Mouse (Mus musculus) MEL (cell line): ENCODE data around the gene Matn1. TPM values are rescaled to one million over a fixed set of nuclear protein-coding genes. Genes with fewer than 3 reads are reported as not detected.

Experiments
- DNase-seq: peaks from one replicate; pipeline ENCODE4 v3.0.0; 2011; ENCODE audit warnings: low read depth, low spot score
- H3K27ac ChIP-seq: 2 replicates; pipeline ENCODE4 v1.5.1; 2012; ENCODE audit warnings: low read depth, mild to moderate bottlenecking, control low read depth, low read length, moderate library complexity; ENCODE audit not compliant: control insufficient read depth
- H3K27me3 ChIP-seq, 2 experiments: fragments of 150-350 bp in 1 of 2; sonication (generic) in 1 of 2; 2 replicates each; pipeline ENCODE4 v1.6.1; 2012; ENCODE audit warnings: low read length in 2 of 2, mild to moderate bottlenecking in 2 of 2, improper control_type of control experiment in 1 of 2, moderate library complexity in 1 of 2; ENCODE audit not compliant: insufficient read depth in 2 of 2, control insufficient read depth in 1 of 2
- H3K36me3 ChIP-seq, 2 experiments: 2 replicates each; pipeline ENCODE4 v1.6.1; 2012 to 2014; ENCODE audit warnings: low read length in 2 of 2, improper control_type of control experiment in 1 of 2, inconsistent platforms in 1 of 2, mild to moderate bottlenecking in 1 of 2; ENCODE audit not compliant: insufficient read depth in 2 of 2, control insufficient read depth in 1 of 2
- H3K4me1 ChIP-seq, 2 experiments: fragments of 150-350 bp in 1 of 2; sonication (generic) in 1 of 2; 2 replicates each; pipeline ENCODE4 v1.6.1; 2012; ENCODE audit warnings: low read length in 2 of 2, improper control_type of control experiment in 1 of 2, mild to moderate bottlenecking in 1 of 2; ENCODE audit not compliant: insufficient read depth in 2 of 2, control insufficient read depth in 1 of 2
- H3K4me3 ChIP-seq, 2 experiments: fragments of 150-350 bp in 1 of 2; sonication (generic) in 1 of 2; 2 replicates each; pipeline ENCODE4 v1.5.1; 2012; ENCODE audit warnings: low read depth in 2 of 2, low read length in 2 of 2, mild to moderate bottlenecking in 2 of 2, moderate library complexity in 2 of 2, control low read depth in 1 of 2, improper control_type of control experiment in 1 of 2; ENCODE audit not compliant: control insufficient read depth in 1 of 2, insufficient read depth in 1 of 2
- H3K79me2 ChIP-seq: 2 replicates; pipeline ENCODE4 v1.6.1; 2012; ENCODE audit warnings: mild to moderate bottlenecking, low read length, moderate library complexity; ENCODE audit not compliant: control insufficient read depth, poor library complexity, insufficient read depth
- H3K9ac ChIP-seq: 2 replicates; pipeline ENCODE4 v1.6.1; 2012; ENCODE audit warnings: low read depth, mild to moderate bottlenecking, control low read depth, low read length, moderate library complexity; ENCODE audit not compliant: control insufficient read depth, poor library complexity, severe bottlenecking
- H3K9me3 ChIP-seq: fragments of 150-350 bp; sonication (generic); replicated peaks from 2 replicates; pipeline ENCODE4 v1.6.1; 2012; ENCODE audit warnings: mild to moderate bottlenecking, low read length, improper control_type of control experiment, moderate library complexity; ENCODE audit not compliant: insufficient read depth
- CHD1 ChIP-seq: IDR thresholded peaks from 2 replicates; pipeline ENCODE4 v1.6.1; 2012; ENCODE audit warnings: low read depth, mild to moderate bottlenecking, inconsistent platforms, low read length, improper control_type of control experiment
- CTCF ChIP-seq, 3 experiments: IDR thresholded peaks in 2 of 3; conservative IDR thresholded peaks in 1 of 3; 2 replicates each; pipeline ENCODE4 v1.5.1; 2011 to 2012; ENCODE audit warnings: low read length in 3 of 3, low read depth in 2 of 3, mild to moderate bottlenecking in 2 of 3, improper control_type of control experiment in 1 of 3, inconsistent platforms in 1 of 3, mixed read lengths in 1 of 3, moderate library complexity in 1 of 3; ENCODE audit not compliant: control insufficient read depth in 1 of 3, insufficient read depth in 1 of 3, poor library complexity in 1 of 3, severe bottlenecking in 1 of 3
- EP300 ChIP-seq, 2 experiments: IDR thresholded peaks; 2 replicates each; pipeline ENCODE4 v1.6.1; 2011; ENCODE audit warnings: improper control_type of control experiment in 2 of 2, low read length in 2 of 2, low read depth in 1 of 2, mild to moderate bottlenecking in 1 of 2
- ETS1 ChIP-seq: IDR thresholded peaks from 2 replicates; pipeline ENCODE4 v1.6.1; 2012; ENCODE audit warnings: low read depth, mild to moderate bottlenecking, inconsistent platforms, low read length, improper control_type of control experiment, moderate library complexity
- GABPA ChIP-seq: IDR thresholded peaks from 2 replicates; pipeline ENCODE4 v1.6.1; 2012; ENCODE audit warnings: low read depth, mild to moderate bottlenecking, inconsistent platforms, low read length, improper control_type of control experiment, moderate library complexity
- KAT2A ChIP-seq: conservative IDR thresholded peaks from 2 replicates; pipeline ENCODE4 v1.6.1; 2012; ENCODE audit warnings: low read depth, low read length, improper control_type of control experiment, inconsistent platforms
- MAZ ChIP-seq: IDR thresholded peaks from 2 replicates; pipeline ENCODE4 v1.6.1; 2012; ENCODE audit warnings: low read depth, mild to moderate bottlenecking, inconsistent platforms, low read length, improper control_type of control experiment
- MEF2A ChIP-seq: IDR thresholded peaks from 2 replicates; pipeline ENCODE4 v1.6.1; 2014; ENCODE audit warnings: low read depth, mild to moderate bottlenecking, inconsistent platforms, low read length, improper control_type of control experiment; ENCODE audit not compliant: poor library complexity, insufficient replicate concordance, severe bottlenecking; ENCODE audit errors: extremely low read depth
- MXI1 ChIP-seq: IDR thresholded peaks from 2 replicates; pipeline ENCODE4 v1.6.1; 2011; ENCODE audit warnings: mild to moderate bottlenecking, low read depth, low read length, improper control_type of control experiment
- POLR2AphosphoS5 ChIP-seq: IDR thresholded peaks from 2 replicates; pipeline ENCODE4 v1.6.1; 2012; ENCODE audit warnings: low read depth, borderline replicate concordance, mild to moderate bottlenecking, inconsistent platforms, low read length, moderate library complexity, mixed read lengths
- SMC3 ChIP-seq: IDR thresholded peaks from 2 replicates; pipeline ENCODE4 v1.6.1; 2011; ENCODE audit warnings: low read depth, low read length, improper control_type of control experiment
- TAL1 ChIP-seq: IDR thresholded peaks from 2 replicates; pipeline ENCODE4 v1.6.1; 2012; ENCODE audit warnings: mild to moderate bottlenecking, inconsistent platforms, low read length, moderate library complexity, mixed read lengths
- TCF12 ChIP-seq: IDR thresholded peaks from 2 replicates; pipeline ENCODE4 v1.6.1; 2014; ENCODE audit warnings: low read depth, mild to moderate bottlenecking, inconsistent platforms, low read length, improper control_type of control experiment, moderate library complexity
- UBTF ChIP-seq: IDR thresholded peaks from 2 replicates; pipeline ENCODE4 v1.6.1; 2012; ENCODE audit warnings: low read depth, mild to moderate bottlenecking, inconsistent platforms, low read length, improper control_type of control experiment, moderate library complexity, borderline replicate concordance; ENCODE audit not compliant: insufficient read depth
- USF1 ChIP-seq: IDR thresholded peaks from 2 replicates; pipeline ENCODE4 v1.6.1; 2014; ENCODE audit warnings: low read depth, mild to moderate bottlenecking, inconsistent platforms, low read length, improper control_type of control experiment, moderate library complexity
- polyA plus RNA-seq, 2 experiments: library from polyadenylated mRNA; stranded (reverse) in 1 of 2; unstranded in 1 of 2; fragments of >175 nt in 1 of 2; fragments of >200 nt in 1 of 2; gene quantifications; 2 replicates each; pipeline versions ENCODE4 v1.2.1 to v1.2.4; 2012; ENCODE audit warnings: low replicate concordance in 2 of 2, low read depth in 1 of 2; ENCODE audit not compliant: insufficient read length in 2 of 2, insufficient read depth in 1 of 2, missing spikeins in 1 of 2
- total RNA-seq: library from RNA; depleted of rRNA; stranded (reverse); fragments of 300-350 nt; gene quantifications from 2 replicates; pipeline ENCODE4 v1.2.3, GENCODE M21; 2012

Matn1 gene
- total and polyA plus RNA-seq, 3 experiments: not detected

DNA sequence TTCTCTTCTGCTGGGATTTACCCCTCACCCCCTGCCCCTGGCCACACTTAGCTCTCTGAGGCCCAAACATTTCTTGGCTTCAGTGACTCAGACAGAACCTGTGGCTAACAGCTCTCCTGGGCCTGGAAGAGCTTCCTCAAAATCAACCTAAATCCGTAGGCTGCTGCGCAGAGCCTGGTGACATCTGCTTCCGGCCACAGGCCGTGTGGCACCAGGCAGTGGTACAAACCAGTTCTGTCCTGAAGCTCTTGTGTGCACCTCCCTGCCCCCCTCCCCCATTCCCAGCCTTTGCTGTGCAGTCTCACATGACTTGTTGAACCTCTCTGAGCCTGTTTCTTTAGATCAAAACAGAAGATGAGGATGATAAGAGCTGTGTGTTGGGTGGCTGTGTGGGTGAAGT is 30.2 kb upstream of the Matn1 start (continued):
- TF ChIP-seq ETS1 (peak; percentile 93), KAT2A (no peak)

DNA sequence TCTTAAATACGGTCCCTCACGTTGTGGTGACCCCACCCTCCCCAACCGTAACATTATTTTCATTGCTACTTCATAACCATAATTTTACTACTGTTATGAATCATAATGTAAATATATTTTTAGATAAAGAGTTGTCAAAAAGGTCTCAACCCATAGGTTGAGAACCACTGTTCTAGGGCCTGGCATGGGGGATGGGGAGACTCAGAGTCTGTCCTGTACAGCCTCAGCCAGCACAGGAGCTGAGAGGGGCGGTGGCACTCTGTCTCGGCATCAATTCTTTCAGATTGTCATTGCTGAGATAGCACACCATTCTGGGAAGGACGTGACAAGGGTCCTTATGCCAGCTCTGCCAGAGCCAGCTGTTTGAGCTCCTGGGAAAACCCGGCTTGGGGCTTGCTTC is 29.7 kb upstream of the Matn1 start:
- Histone ChIP-seq H3K4me1 (peaks cover 20 to 66% of the 10 kb centered on the region in 2 experiments), H3K9ac (peak overlapping the region; percentile 96), H3K9me3 (no peaks in the 10 kb centered on the region), H3K4me3 (peak overlapping the region; percentile 68 to 96), H3K79me2 (peaks cover 50% of the 10 kb centered on the region), H3K27ac (peak overlapping the region; percentile 96), H3K27me3 (no peaks in the 10 kb centered on the region), H3K36me3 (peaks cover 0 to 59% of the 10 kb centered on the region in 2 experiments; a peak in 2 of 4 replicates)
- peak; percentile 35 for DNase-seq
- no peak for TF ChIP-seq SMC3
- peak; percentile 8; the same call in 1 of the 2 replicates for TF ChIP-seq MXI1

DNA sequence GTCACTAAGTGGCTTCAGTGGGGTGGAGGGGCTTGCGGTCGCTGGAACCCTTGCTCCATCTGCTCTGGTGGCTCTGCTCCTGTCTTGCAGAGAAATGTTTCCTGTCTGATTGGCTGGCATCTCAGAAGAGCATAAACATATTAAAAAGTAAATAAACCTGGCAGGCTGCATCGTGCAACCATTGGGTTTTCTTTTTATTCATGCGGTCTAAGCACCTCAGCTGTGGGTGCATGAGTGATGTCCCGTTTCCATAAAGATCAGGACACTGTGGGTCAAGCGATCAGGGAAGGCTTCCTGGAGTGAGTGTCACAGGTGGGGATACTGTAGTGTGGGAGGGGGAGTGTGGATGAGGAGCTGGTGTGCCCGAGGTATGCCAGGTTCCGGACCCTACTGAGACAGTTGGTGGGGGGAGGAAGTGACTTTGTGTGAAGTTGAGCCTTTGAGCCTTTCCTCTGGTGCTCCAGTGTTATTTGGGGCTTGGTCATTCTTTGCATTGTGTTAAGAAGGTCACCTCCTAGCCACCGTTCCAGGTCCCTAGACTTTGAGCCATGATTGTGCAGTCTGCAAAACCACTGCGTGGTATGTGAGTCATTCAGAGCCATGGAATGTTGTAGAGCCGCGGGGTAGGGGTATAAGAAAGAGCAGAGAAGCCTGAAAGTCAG is 29.0 kb upstream of the Matn1 start:
- no peak for DNase-seq
- TF ChIP-seq USF1 (no peak), MAZ (no peak), CHD1 (no peak), KAT2A (no peak), CTCF (IDR thresholded peaks at IDR 0.05 in 2 of 3, conservative IDR thresholded peaks at IDR 0.05 in 1 of 3; ENCODE audit: control insufficient read depth in 1 of 3, insufficient read depth in 1 of 3, low read depth in 2 of 3, low read length in 3 of 3, poor library complexity in 1 of 3, severe bottlenecking in 1 of 3) (no peak), TCF12 (no peak), POLR2AphosphoS5 (no peak)
- peak overlapping the region; percentile 96 for H3K9ac ChIP-seq
- no peaks in the 10 kb centered on the region for H3K9me3 ChIP-seq
- H3K27ac ChIP-seq: no peak overlapping the region
- H3K36me3 ChIP-seq: peaks cover 0 to 58% of the 10 kb centered on the region in 2 experiments; a peak in 2 of 4 replicates
- H3K79me2 ChIP-seq: peaks cover 51% of the 10 kb centered on the region
- peak overlapping the region in 1 of 2 experiments; percentile 96; a peak in 3 of 4 replicates for H3K4me3 ChIP-seq
- H3K27me3 ChIP-seq: no peaks in the 10 kb centered on the region
- H3K4me1 ChIP-seq: peaks cover 20 to 65% of the 10 kb centered on the region in 2 experiments

DNA sequence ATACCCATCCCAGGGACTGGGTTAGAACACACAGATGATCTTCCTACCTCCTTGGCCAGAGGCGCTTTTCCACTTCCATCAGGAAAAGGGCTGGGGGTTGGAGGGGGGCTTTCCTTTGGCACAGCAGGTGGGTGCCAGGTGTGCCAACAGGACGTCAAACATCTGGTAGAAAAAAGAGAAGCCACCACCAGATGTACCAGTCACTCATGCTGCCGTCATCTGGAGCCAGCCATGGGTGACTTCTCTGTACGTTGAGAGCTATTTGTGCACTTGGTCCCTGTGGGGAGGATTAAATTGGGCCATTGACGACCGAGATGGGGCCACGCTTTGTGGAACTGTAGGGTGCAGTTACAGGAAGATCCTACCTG is 28.5 kb upstream of the Matn1 start:
- peaks cover 0 to 60% of the 10 kb centered on the region in 2 experiments; a peak in 2 of 4 replicates for H3K36me3 ChIP-seq
- H3K9ac ChIP-seq: no peak overlapping the region
- no peak overlapping the region for H3K27ac ChIP-seq
- peaks cover 21 to 65% of the 10 kb centered on the region in 2 experiments for H3K4me1 ChIP-seq
- no peak for DNase-seq
- H3K27me3 ChIP-seq: no peaks in the 10 kb centered on the region
- peaks cover 53% of the 10 kb centered on the region for H3K79me2 ChIP-seq
- no peak for TF ChIP-seq USF1
- no peak for TF ChIP-seq EP300 (IDR thresholded peaks at IDR 0.05; ENCODE audit: low read depth in 1 of 2, low read length in 2 of 2)
- TF ChIP-seq MEF2A: no peak
- TF ChIP-seq KAT2A: no peak
- no peak for TF ChIP-seq GABPA
- no peak for TF ChIP-seq MAZ
- no peak for TF ChIP-seq UBTF
- TF ChIP-seq TAL1: no peak
- TF ChIP-seq, all 39 proteins: peak for 0
- Histone ChIP-seq H3K4me3 (no peak overlapping the region), H3K9me3 (no peaks in the 10 kb centered on the region)
